Mouse (Mus musculus): ENCODE measurements around the gene Pkdrej.

Gene Pkdrej

DNA sequence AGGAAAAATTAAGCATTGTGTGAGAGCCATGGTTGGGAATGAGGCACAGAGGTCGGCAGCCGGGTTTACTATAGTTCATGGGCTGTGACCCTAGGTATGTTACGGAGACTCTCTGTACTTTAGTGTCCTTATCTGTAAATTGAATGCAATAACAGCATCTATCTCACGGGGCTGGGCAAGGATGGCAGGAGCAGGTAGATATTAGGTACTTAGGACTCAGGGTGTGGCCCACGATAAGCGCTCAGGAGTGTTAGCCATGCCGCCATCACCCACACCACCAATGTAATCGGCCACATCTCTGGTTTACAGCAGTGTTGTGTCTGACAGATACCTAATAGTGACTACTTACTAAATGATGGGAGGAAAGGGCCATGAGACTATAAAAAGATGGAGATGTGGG lies 52.5 kb downstream of the Pkdrej start:
- DNase-seq (ENCODE audit: low spot score in 2 of 2), result no peak

DNA sequence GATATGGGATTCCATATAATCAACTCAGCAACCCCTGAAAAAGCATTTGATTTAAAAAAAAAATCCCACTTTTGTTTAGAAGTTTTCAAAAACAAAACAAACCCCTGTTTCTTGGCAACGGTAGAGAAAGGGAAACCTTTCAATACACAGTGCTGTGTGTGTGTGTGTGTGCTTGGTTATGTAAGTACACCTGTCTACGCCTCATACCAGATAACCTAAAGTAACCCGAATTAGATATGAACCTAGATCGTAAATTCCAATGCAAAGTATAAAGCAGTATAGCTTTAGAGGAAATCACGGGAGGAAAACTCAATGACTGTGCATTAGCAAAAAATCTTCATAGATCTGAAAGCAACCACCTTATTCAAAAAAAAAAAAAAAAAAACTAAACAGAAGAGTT lies 54.9 kb downstream of the Pkdrej start:
- DNase-seq (ENCODE audit: low spot score in 2 of 2), result no peak

DNA sequence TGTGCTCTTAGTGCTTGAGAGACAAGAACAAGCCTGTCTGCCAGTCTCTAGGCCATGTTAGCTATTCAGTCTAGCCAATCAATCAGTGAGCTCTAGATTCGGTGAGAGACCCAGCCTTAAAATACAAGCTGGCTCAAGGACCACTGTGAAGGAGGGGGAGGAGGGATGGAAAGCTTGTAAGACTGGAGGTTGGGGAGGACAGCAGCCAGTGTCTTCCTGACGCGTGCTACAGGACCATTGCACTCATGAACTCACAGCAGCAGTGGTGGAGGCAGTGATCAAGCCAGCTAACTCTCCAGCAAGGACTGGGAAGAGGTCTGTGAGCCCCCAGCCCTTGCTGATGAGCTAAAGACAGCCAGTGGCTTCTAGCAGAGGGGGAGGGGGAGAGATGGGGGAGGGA lies 56.5 kb downstream of the Pkdrej start:
- no peak for DNase-seq (ENCODE audit: low spot score in 2 of 2)

Data from frontal cortex, postnatal 25 days (tissue).